Mouse (Mus musculus) layer of hippocampus, postnatal 25 days (tissue): ENCODE data around the gene Tgfbr2. TPM values are rescaled to one million over a fixed set of nuclear protein-coding genes. Genes with fewer than 3 reads are reported as not detected.

Source experiments
- DNase-seq, 2 experiments: peaks; one replicate each; pipeline ENCODE4 v3.0.0; 2022; ENCODE audit warnings: mixed read lengths in 2 of 2, low spot score in 1 of 2; ENCODE audit errors: extremely low spot score in 1 of 2
- total RNA-seq, 2 experiments: library from RNA; stranded (reverse); gene quantifications; 2 replicates each; pipeline ENCODE4 v1.2.3; 2021

Tgfbr2 gene
- total RNA-seq, 2 experiments from 2014 or later, result 10.4 to 12.2 TPM

GRCm38 (mm10) chr9:116160860-116161259, 14.3 kb downstream of the Tgfbr2 start:
- no peak for DNase-seq

- DNase-seq, result no peak
Observed at GRCm38 (mm10) chr9:116160067-116160466, 15.1 kb downstream of the Tgfbr2 start.

- DNase-seq, result no peak
Observed at GRCm38 (mm10) chr9:116156501-116156900, 18.7 kb downstream of the Tgfbr2 start.

- no peak for DNase-seq
Observed at GRCm38 (mm10) chr9:116152878-116153277, 22.3 kb downstream of the Tgfbr2 start.

GRCm38 (mm10) chr9:116150725-116151396, 24.3 kb downstream of the Tgfbr2 start:
- no peak for DNase-seq

- no peak for DNase-seq
Observed at GRCm38 (mm10) chr9:116148809-116149208, 26.4 kb downstream of the Tgfbr2 start.

GRCm38 (mm10) chr9:116146235-116146634, 28.9 kb downstream of the Tgfbr2 start:
- DNase-seq, result no peak

- no peak for DNase-seq
Observed at GRCm38 (mm10) chr9:116145231-116145641, 29.9 kb downstream of the Tgfbr2 start.

- DNase-seq, result no peak
Observed at GRCm38 (mm10) chr9:116140422-116140821, 34.7 kb downstream of the Tgfbr2 start.

GRCm38 (mm10) chr9:116139549-116139948, 35.6 kb downstream of the Tgfbr2 start:
- no peak for DNase-seq

GRCm38 (mm10) chr9:116138595-116139134, 36.5 kb downstream of the Tgfbr2 start:
- DNase-seq, result no peak

GRCm38 (mm10) chr9:116137645-116138044, 37.5 kb downstream of the Tgfbr2 start:
- DNase-seq, result no peak

GRCm38 (mm10) chr9:116136811-116137210, 38.3 kb downstream of the Tgfbr2 start:
- DNase-seq, result no peak

GRCm38 (mm10) chr9:116136146-116136545, 39.0 kb downstream of the Tgfbr2 start:
- DNase-seq, result no peak

- DNase-seq, result no peak
Observed at GRCm38 (mm10) chr9:116134488-116134887, 40.7 kb downstream of the Tgfbr2 start.

- DNase-seq, result no peak
Observed at GRCm38 (mm10) chr9:116133312-116133980, 41.7 kb downstream of the Tgfbr2 start.

- DNase-seq, result no peak
Observed at GRCm38 (mm10) chr9:116128886-116129285, 46.3 kb downstream of the Tgfbr2 start.

- DNase-seq, result no peak
Observed at GRCm38 (mm10) chr9:116128311-116128710, 46.8 kb downstream of the Tgfbr2 start.

- DNase-seq, result no peak
Observed at GRCm38 (mm10) chr9:116126494-116126893, 48.7 kb downstream of the Tgfbr2 start.

- no peak for DNase-seq
Observed at GRCm38 (mm10) chr9:116122969-116123589, 52.1 kb downstream of the Tgfbr2 start.

- no peak for DNase-seq
Observed at GRCm38 (mm10) chr9:116122544-116122943, 52.6 kb downstream of the Tgfbr2 start.
